Mouse (Mus musculus) thymus, adult 2 months (tissue): ENCODE measurements at regions not wholly inside any gene's neighbourhood (a gene's known extent, or its start where the extent isn't known, plus 50 kb on each side); places are given as distances from the start of the nearest gene placed in this dataset.

Experiments
- DNase-seq: peaks from one replicate; pipeline ENCODE4 v3.0.0; 2021
- H3K27ac ChIP-seq: fragments of 200-500 bp; 2 replicates; pipeline ENCODE4 v1.5.1; 2012; ENCODE audit warnings: low read length, control low read depth; ENCODE audit not compliant: control insufficient read depth, insufficient read depth
- H3K27me3 ChIP-seq: fragments of 200-500 bp; 2 replicates; pipeline ENCODE4 v1.6.1; 2012; ENCODE audit warnings: mild to moderate bottlenecking, low read length, moderate library complexity, mixed read lengths; ENCODE audit not compliant: control insufficient read depth, insufficient read depth
- H3K36me3 ChIP-seq: fragments of 200-500 bp; 2 replicates; pipeline ENCODE4 v1.6.1; 2012; ENCODE audit warnings: mild to moderate bottlenecking, low read length, moderate library complexity; ENCODE audit not compliant: control insufficient read depth, insufficient read depth
- H3K4me1 ChIP-seq: fragments of 200-500 bp; replicated peaks from 2 replicates; pipeline ENCODE4 v1.6.1; 2012; ENCODE audit warnings: low read length; ENCODE audit not compliant: control insufficient read depth, insufficient read depth
- H3K4me3 ChIP-seq: fragments of 200-500 bp; 2 replicates; pipeline ENCODE4 v1.5.1; 2012; ENCODE audit warnings: mild to moderate bottlenecking, low read length, control low read depth, moderate library complexity; ENCODE audit not compliant: control insufficient read depth, insufficient read depth
- CTCF ChIP-seq: fragments of 200-500 bp; IDR thresholded peaks from 2 replicates; pipeline ENCODE4 v1.5.1; 2012; ENCODE audit warnings: mild to moderate bottlenecking, control low read depth, low read length, moderate library complexity, borderline replicate concordance; ENCODE audit not compliant: control insufficient read depth, poor library complexity, insufficient read depth; ENCODE audit errors: extremely low read depth
- POLR2A ChIP-seq: fragments of 200-500 bp; IDR thresholded peaks from 2 replicates; pipeline ENCODE4 v1.6.1; 2012; ENCODE audit warnings: mild to moderate bottlenecking, low read length, control low read depth, moderate library complexity; ENCODE audit not compliant: control insufficient read depth, poor library complexity, insufficient read depth; ENCODE audit errors: extremely low read depth
- WGBS: fragments of 180-500 bp; shearing (Covaris S2); methylation state at CpG from one replicate; pipeline ENCODE4 v1.1.7; 2018; 5-methylcytosine and 5-hydroxymethylcytosine counted together

GRCm38 (mm10) chr3:58311104-58311685, 103.3 kb upstream of the Tsc22d2 start:
- no peaks in the 10 kb centered on the region for H3K4me1 ChIP-seq
- H3K27me3 ChIP-seq = no peaks in the 10 kb centered on the region
- no peak for DNase-seq
- 93% methylated on average over 5 of the region's 5 CpGs for WGBS
- no peak overlapping the region for H3K27ac ChIP-seq
- no peak for TF ChIP-seq POLR2A
- TF ChIP-seq CTCF = no peak
- H3K36me3 ChIP-seq = no peaks in the 10 kb centered on the region
- no peak overlapping the region for H3K4me3 ChIP-seq

- no peak overlapping the region for H3K4me3 ChIP-seq
- no peak for DNase-seq
- H3K27ac ChIP-seq = no peak overlapping the region
- TF ChIP-seq CTCF = no peak
- no peak for TF ChIP-seq POLR2A
- no peaks in the 10 kb centered on the region for H3K4me1 ChIP-seq
- H3K36me3 ChIP-seq = no peaks in the 10 kb centered on the region
- no peaks in the 10 kb centered on the region for H3K27me3 ChIP-seq
- 90% methylated on average over 6 of the region's 6 CpGs for WGBS
These were observed 101.9 kb upstream of the Tsc22d2 start for GRCm38 (mm10) chr3:58312623-58313022.

- Histone ChIP-seq H3K4me3 (no peak overlapping the region), H3K27me3 (no peaks in the 10 kb centered on the region), H3K4me1 (no peaks in the 10 kb centered on the region), H3K36me3 (no peaks in the 10 kb centered on the region), H3K27ac (no peak overlapping the region)
- 95% methylated on average over 6 of the region's 6 CpGs for WGBS
- DNase-seq = no peak
- TF ChIP-seq CTCF = no peak
- no peak for TF ChIP-seq POLR2A
These were observed 99.3 kb upstream of the Tsc22d2 start for GRCm38 (mm10) chr3:58315236-58315635.

- Histone ChIP-seq H3K27ac (no peak overlapping the region), H3K36me3 (no peaks in the 10 kb centered on the region), H3K4me3 (no peak overlapping the region), H3K27me3 (no peaks in the 10 kb centered on the region), H3K4me1 (no peaks in the 10 kb centered on the region)
- no peak for DNase-seq
- TF ChIP-seq CTCF (no peak), POLR2A (no peak)
- 80% methylated on average over 2 of the region's 2 CpGs for WGBS
These were observed 97.3 kb upstream of the Tsc22d2 start for GRCm38 (mm10) chr3:58317240-58317639.

- DNase-seq = no peak
- 73% methylated on average over 2 of the region's 2 CpGs for WGBS
- H3K4me1 ChIP-seq = no peaks in the 10 kb centered on the region
- no peaks in the 10 kb centered on the region for H3K27me3 ChIP-seq
- no peak overlapping the region for H3K4me3 ChIP-seq
- no peak for TF ChIP-seq POLR2A
- no peak for TF ChIP-seq CTCF
- H3K36me3 ChIP-seq = no peaks in the 10 kb centered on the region
- no peak overlapping the region for H3K27ac ChIP-seq
These were observed 95.8 kb upstream of the Tsc22d2 start for GRCm38 (mm10) chr3:58318756-58319155.

GRCm38 (mm10) chr3:58319463-58319862, 95.1 kb upstream of the Tsc22d2 start:
- WGBS = 100% methylated on average over 1 of the region's 1 CpGs
- H3K27me3 ChIP-seq = no peaks in the 10 kb centered on the region
- TF ChIP-seq POLR2A (no peak), CTCF (no peak)
- H3K36me3 ChIP-seq = no peaks in the 10 kb centered on the region
- H3K4me3 ChIP-seq = no peak overlapping the region
- no peaks in the 10 kb centered on the region for H3K4me1 ChIP-seq
- no peak for DNase-seq
- H3K27ac ChIP-seq = no peak overlapping the region

GRCm38 (mm10) chr3:58320812-58321211, 93.7 kb upstream of the Tsc22d2 start:
- H3K36me3 ChIP-seq = no peaks in the 10 kb centered on the region
- WGBS = 74% methylated on average over 4 of the region's 4 CpGs
- H3K4me3 ChIP-seq = no peak overlapping the region
- no peaks in the 10 kb centered on the region for H3K27me3 ChIP-seq
- no peaks in the 10 kb centered on the region for H3K4me1 ChIP-seq
- DNase-seq = no peak
- no peak overlapping the region for H3K27ac ChIP-seq
- no peak for TF ChIP-seq CTCF
- no peak for TF ChIP-seq POLR2A
